Mouse (Mus musculus): Measurements from ENCODE around the gene Fbxo27. TPM values are rescaled to one million over a fixed set of nuclear protein-coding genes. Genes with fewer than 3 reads are reported as not detected.

The Fbxo27 gene
- total RNA-seq, 2 experiments from 2014 or later, result 0.34 to 0.39 TPM

DNA sequence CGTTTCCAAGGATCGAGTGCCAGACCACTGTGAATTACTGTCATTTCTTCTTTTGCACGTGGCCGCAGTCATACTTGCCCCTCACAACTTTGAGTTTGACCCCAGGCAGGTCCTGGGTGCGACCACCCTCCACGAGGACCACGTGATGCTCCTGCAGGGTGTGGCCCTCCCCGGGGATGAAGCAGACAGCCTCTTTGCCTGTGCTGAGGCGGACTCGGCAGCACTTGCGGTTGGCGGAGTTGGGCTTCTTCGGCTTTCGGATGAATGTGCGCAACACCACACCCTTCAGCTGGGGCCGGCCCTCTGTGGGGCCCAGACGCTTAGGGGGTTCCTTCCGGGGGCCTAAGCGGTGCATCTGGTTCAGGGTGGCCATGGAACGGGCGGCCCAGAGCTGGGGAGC lies 47.2 kb downstream of the Fbxo27 start:
- intact Hi-C loops (cut with DNase I), result no loop called here
- no peak for DNase-seq (ENCODE audit: low spot score)

DNA sequence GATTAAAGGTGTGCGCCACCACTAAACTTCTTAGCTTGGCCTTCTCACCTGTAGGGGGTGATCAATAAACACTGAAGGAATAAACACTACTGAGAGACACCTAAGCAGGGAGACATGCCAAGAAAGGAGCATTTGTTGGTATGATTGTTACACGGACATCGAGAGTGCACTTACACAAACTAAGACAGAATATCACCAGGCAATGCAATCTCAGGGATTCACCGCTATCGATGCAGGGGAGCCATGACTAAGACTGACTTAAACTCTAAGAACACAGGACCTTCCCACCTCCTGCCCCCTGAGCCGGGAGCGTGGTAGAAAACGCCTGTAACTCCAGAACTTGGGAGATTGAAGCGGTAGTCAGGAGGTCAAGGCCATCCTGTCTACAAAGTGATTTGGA lies 48.3 kb downstream of the Fbxo27 start:
- intact Hi-C loops (cut with DNase I), result no loop called here
- DNase-seq (ENCODE audit: low spot score), result no peak

- intact Hi-C loops (cut with DNase I), result no loop called here
- DNase-seq (ENCODE audit: low spot score), result no peak
These were observed 48.7 kb downstream of the Fbxo27 start for GRCm38 (mm10) chr7:28741368-28741708.

- DNase-seq (ENCODE audit: low spot score), result peak; percentile 93
- intact Hi-C loops (cut with DNase I), result loop anchor here (2.0 kb wide), 1 partner anchor 23 kb away; no protein-coding TSS in a partner anchor
These were observed 49.2 kb downstream of the Fbxo27 start, which contains the start of the genes Mrps12 and Sars2 for GRCm38 (mm10) chr7:28741709-28742438. Mrps12 (minus strand) TSS chr7:28741820. Sars2 (plus strand) TSS chr7:28741992.

Other genes with a start within 250 kb of the Fbxo27 start
- under 1 TPM; 0.68 to 0.84 TPM for gene Lrfn1, start 240.9 kb upstream of the Fbxo27 start, total RNA-seq (2021)
- gene Ifnl2, start 182.4 kb upstream of the Fbxo27 start, total RNA-seq (2021), result not detected
- gene Ifnl3, start 170.0 kb upstream of the Fbxo27 start, total RNA-seq (2021), result not detected
- not detected for gene Sycn, start 152.0 kb upstream of the Fbxo27 start, total RNA-seq (2021)
- not detected for gene Nccrp1, start 145.6 kb upstream of the Fbxo27 start, total RNA-seq (2021)
- 10 to 100 TPM; 22.6 to 22.8 TPM for gene Samd4b, start 94.7 kb upstream of the Fbxo27 start, total RNA-seq (2021)
- 1 to 10 TPM; 8.4 to 8.8 TPM for gene Pak4, start 94.7 kb upstream of the Fbxo27 start, total RNA-seq (2021)
- gene Acp7, start 61.5 kb upstream of the Fbxo27 start, total RNA-seq (2021), result not detected
- under 1 TPM; 0.36 to 0.92 TPM for gene Fbxo17, start 24.0 kb downstream of the Fbxo27 start, total RNA-seq (2021)
- 10 to 100 TPM; 56.7 to 60.6 TPM for gene Mrps12, start 49.0 kb downstream of the Fbxo27 start, total RNA-seq (2021)
- gene Sars2, start 49.1 kb downstream of the Fbxo27 start, total RNA-seq (2021), result 10 to 100 TPM; 15.4 to 15.7 TPM
- not detected for gene Ccer2, start 63.3 kb downstream of the Fbxo27 start, total RNA-seq (2021)
- 10 to 100 TPM; 80.0 to 80.2 TPM for gene Sirt2, start 73.9 kb downstream of the Fbxo27 start, total RNA-seq (2021)
- gene Nfkbib, start 74.7 kb downstream of the Fbxo27 start, total RNA-seq (2021), result 10 to 100 TPM; 22.1 to 22.9 TPM
- gene Rinl, start 96.1 kb downstream of the Fbxo27 start, total RNA-seq (2021), result 1 to 10 TPM; 1.5 to 2.2 TPM
- gene Hnrnpl, start 115.7 kb downstream of the Fbxo27 start, total RNA-seq (2021), result 100 to 1,000 TPM; 225 to 270 TPM
- 1,000 to 10,000 TPM; 1,337 to 1,520 TPM for gene Ech1, start 132.4 kb downstream of the Fbxo27 start, total RNA-seq (2021)
- 10 to 100 TPM; 28.9 to 30.7 TPM for gene Lgals4, start 141.0 kb downstream of the Fbxo27 start, total RNA-seq (2021)
- gene Lgals7, start 171.0 kb downstream of the Fbxo27 start, total RNA-seq (2021), result 1 to 10 TPM; 1.8 to 1.9 TPM
- gene Capn12, start 188.6 kb downstream of the Fbxo27 start, total RNA-seq (2021), result under 1 TPM; 0.08 to 0.22 TPM

Data from heart, postnatal 25 days (tissue).